Mouse (Mus musculus) limb, embryonic 14.5 days (tissue): ENCODE data around the gene Pole4. TPM values are rescaled to one million over a fixed set of nuclear protein-coding genes. Genes with fewer than 3 reads are reported as not detected.
"Not testable (repeated sequence)": the region's sequence is repeated elsewhere in the genome, so short reads cannot be mapped to it uniquely, and the experiment has no call there.

Experiments
- ATAC-seq: fragments of 200-750 bp; cut with Nextera tagmentation; 2 replicates; pipeline ENCODE4 v1.8.0; 2017; ENCODE audit warnings: low read depth, moderate number of reproducible peaks, moderate TSS enrichment; ENCODE audit not compliant: low FRiP score
- DNase-seq: peaks from one replicate; pipeline ENCODE4 v3.0.0-alpha.2; 2015; ENCODE audit warnings: low spot score
- H3K27ac ChIP-seq: fragments of 300-500 bp; sonication (generic); replicated peaks from 2 replicates; pipeline ENCODE4 v1.5.1; 2014; ENCODE audit warnings: low read depth, mild to moderate bottlenecking, low read length, moderate library complexity, mixed read lengths
- H3K27me3 ChIP-seq: fragments of 300-500 bp; sonication (generic); 2 replicates; pipeline ENCODE4 v1.6.1; 2014; ENCODE audit warnings: low read length, mixed read lengths; ENCODE audit not compliant: control insufficient read depth, insufficient read depth
- H3K36me3 ChIP-seq: fragments of 300-500 bp; sonication (generic); 2 replicates; pipeline ENCODE4 v1.6.1; 2014; ENCODE audit warnings: mild to moderate bottlenecking, low read length, moderate library complexity, mixed read lengths; ENCODE audit not compliant: control insufficient read depth, insufficient read depth
- H3K4me1 ChIP-seq: fragments of 300-500 bp; sonication (generic); 2 replicates; pipeline ENCODE4 v1.6.1; 2014; ENCODE audit warnings: antibody characterized with exemption, low read length, mixed read lengths; ENCODE audit not compliant: control insufficient read depth, insufficient read depth
- H3K4me2 ChIP-seq: fragments of 300-500 bp; sonication (generic); replicated peaks from 2 replicates; pipeline ENCODE4 v1.6.1; 2014; ENCODE audit warnings: low read depth, mild to moderate bottlenecking, low read length, moderate library complexity; ENCODE audit not compliant: severe bottlenecking
- H3K4me3 ChIP-seq: fragments of 300-500 bp; sonication (generic); replicated peaks from 2 replicates; pipeline ENCODE4 v1.5.1; 2014; ENCODE audit warnings: low read length
- H3K9ac ChIP-seq: fragments of 300-500 bp; sonication (generic); 2 replicates; pipeline ENCODE4 v1.6.1; 2014; ENCODE audit warnings: mild to moderate bottlenecking, low read depth, low read length, moderate library complexity; ENCODE audit not compliant: severe bottlenecking
- H3K9me3 ChIP-seq: fragments of 300-500 bp; sonication (generic); 2 replicates; pipeline ENCODE4 v1.6.1; 2016; ENCODE audit warnings: low read length; ENCODE audit not compliant: control insufficient read depth
- POLR2A ChIP-seq: fragments of 200-500 bp; IDR thresholded peaks from 2 replicates; pipeline ENCODE4 v1.8.0; 2012; ENCODE audit warnings: inconsistent platforms, mild to moderate bottlenecking, moderate library complexity, borderline replicate concordance; ENCODE audit not compliant: insufficient read depth, insufficient read length; ENCODE audit errors: extremely low read depth
- WGBS: fragments of 180-500 bp; shearing (Covaris S2); extraction: QIAGEN DNeasy Blood & Tissue Kit; methylation state at CpG from one replicate; pipeline ENCODE4 v1.1.7; 2014; 5-methylcytosine and 5-hydroxymethylcytosine counted together
- polyA plus RNA-seq, 2 experiments: library from polyadenylated mRNA; depleted of rRNA in 1 of 2; stranded (reverse) in 1 of 2; unstranded in 1 of 2; fragments of >200 nt; fragmentation: Nextera tagmentation in 1 of 2; extraction: Ambion mirVana in 1 of 2; gene quantifications; 2 replicates each; pipeline versions ENCODE4 v1.2.1 to v1.2.3; 2012 to 2014

Gene Pole4
- polyA plus RNA-seq, 2 experiments, result 41.8 to 97.2 TPM

DNA sequence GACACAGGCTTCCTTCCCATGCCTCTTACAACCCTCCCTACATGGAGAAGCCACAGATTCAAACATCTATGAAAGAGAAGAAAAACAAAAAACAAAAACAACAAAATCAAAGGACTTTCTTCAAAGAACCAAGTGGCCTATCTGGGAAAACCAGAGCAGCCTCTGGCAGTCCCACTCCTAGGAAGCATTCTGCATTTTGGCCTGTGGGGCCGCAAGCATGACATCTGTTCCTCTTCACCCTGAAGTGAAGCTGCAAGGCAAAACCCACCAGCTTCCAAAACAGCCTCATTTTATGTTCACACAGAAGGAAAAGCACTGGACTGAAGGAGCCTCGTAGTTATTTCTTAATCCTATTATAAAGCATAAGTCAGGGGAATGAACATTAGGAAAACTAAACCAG is 56.1 kb downstream of the Pole4 start:
- Histone ChIP-seq H3K9me3 (no peaks in the 10 kb centered on the region), H3K4me2 (no peak overlapping the region), H3K9ac (no peak overlapping the region), H3K36me3 (peaks cover 17% of the 10 kb centered on the region), H3K27ac (no peak overlapping the region), H3K27me3 (no peaks in the 10 kb centered on the region), H3K4me1 (0 out of 2 replicates have a peak, but pooled peaks cover 4% of the 10 kb centered on the region), H3K4me3 (no peak overlapping the region)
- WGBS, result 63% methylated on average over 2 of the region's 2 CpGs
- TF ChIP-seq POLR2A, result no peak
- DNase-seq (no peak), ATAC-seq (no peak)

DNA sequence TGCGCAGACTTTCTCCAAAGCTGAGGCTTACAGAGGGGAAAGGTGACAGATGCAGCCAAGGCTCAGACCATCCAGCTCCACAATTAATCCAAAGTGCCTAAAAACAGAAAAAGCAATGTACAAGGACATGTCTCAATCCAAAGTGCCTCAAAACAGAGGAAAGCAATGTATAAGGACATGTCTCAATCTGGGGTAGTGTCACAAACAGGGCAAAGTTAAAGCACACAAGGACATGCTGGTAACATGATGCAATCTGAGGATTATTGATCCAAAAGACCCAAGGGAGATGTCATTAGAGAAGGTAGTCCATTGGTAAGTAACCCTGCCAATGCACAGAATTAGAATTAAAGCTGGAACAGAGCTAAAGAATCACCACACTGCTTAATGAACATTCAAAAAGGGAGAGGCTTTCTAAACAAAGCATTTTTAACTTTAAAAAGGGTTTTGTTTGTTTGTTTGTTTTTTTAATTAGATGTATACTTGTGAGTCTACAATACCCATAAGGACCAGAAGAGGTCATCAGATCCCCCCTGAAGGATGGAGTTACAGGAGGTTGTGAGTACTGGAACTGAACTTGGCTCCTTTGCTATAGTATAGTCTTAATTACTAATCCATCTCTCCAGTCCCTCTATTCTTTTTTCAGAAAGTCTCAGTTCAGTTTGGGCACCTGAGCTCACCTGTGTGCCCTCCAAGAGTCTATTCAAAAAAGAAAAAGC is 57.1 kb downstream of the Pole4 start:
- ATAC-seq, result no peak
- Histone ChIP-seq H3K4me3 (no peak overlapping the region), H3K27ac (no peak overlapping the region), H3K27me3 (no peaks in the 10 kb centered on the region), H3K9ac (no peak overlapping the region), H3K4me2 (no peak overlapping the region), H3K4me1 (0 out of 2 replicates have a peak, but pooled peaks cover 4% of the 10 kb centered on the region), H3K36me3 (peaks cover 17% of the 10 kb centered on the region), H3K9me3 (no peaks in the 10 kb centered on the region)
- DNase-seq, result no peak
- no peak for TF ChIP-seq POLR2A
- 97% methylated on average over 1 of the region's 1 CpGs for WGBS

DNA sequence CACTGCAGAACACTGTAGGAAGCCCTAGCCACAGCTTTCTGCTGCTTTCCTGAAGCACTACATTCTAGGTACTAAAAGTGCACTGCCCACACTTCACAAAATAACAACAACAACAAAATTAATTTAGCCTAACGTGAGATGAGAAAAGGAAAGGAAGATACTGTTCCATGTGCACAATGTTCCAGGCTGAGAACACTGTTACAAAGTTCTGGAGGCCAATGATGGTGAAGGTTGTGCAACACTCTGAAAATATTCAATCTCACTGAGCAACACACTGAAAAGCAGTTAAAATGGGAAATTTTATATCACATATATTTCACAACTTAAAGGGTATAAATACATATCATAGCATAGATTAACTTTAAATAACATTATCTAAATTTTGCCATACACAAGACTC is 58.2 kb downstream of the Pole4 start:
- 86% methylated on average over 1 of the region's 1 CpGs for WGBS
- H3K9me3 ChIP-seq, result no peaks in the 10 kb centered on the region
- no peak for DNase-seq
- ATAC-seq, result no peak
- H3K4me3 ChIP-seq, result no peak overlapping the region
- no peak overlapping the region for H3K27ac ChIP-seq
- no peaks in the 10 kb centered on the region for H3K27me3 ChIP-seq
- no peak overlapping the region for H3K9ac ChIP-seq
- TF ChIP-seq POLR2A, result no peak
- H3K4me1 ChIP-seq, result 0 out of 2 replicates have a peak, but pooled peaks cover 2% of the 10 kb centered on the region
- no peak overlapping the region for H3K4me2 ChIP-seq
- H3K36me3 ChIP-seq, result peaks cover 17% of the 10 kb centered on the region

DNA sequence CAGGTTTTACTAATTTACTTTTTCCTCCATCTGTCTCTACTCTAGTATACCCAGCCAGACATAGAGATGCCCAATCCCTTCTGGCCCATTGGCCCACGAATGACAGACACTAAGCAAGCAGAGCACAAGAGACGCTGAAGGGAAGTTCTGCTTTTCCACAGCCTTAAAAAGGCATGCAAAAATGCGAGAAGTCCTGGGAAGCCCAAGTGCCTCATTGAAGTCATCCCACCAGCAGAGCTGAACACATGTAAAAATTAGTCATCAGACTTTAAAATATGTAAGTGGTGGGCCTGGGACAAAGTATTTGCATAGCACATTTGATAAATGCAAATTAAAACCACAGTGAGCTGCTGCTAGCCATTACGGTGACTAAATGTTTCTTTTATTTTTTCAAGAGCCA is 65.1 kb downstream of the Pole4 start:
- 81% methylated on average over 4 of the region's 4 CpGs for WGBS
- ATAC-seq (no peak), DNase-seq (no peak)
- Histone ChIP-seq H3K27ac (no peak overlapping the region), H3K9ac (no peak overlapping the region), H3K36me3 (no peaks in the 10 kb centered on the region), H3K4me2 (no peak overlapping the region), H3K4me3 (no peak overlapping the region), H3K9me3 (no peaks in the 10 kb centered on the region), H3K27me3 (no peaks in the 10 kb centered on the region), H3K4me1 (no peaks in the 10 kb centered on the region)
- TF ChIP-seq POLR2A, result no peak

DNA sequence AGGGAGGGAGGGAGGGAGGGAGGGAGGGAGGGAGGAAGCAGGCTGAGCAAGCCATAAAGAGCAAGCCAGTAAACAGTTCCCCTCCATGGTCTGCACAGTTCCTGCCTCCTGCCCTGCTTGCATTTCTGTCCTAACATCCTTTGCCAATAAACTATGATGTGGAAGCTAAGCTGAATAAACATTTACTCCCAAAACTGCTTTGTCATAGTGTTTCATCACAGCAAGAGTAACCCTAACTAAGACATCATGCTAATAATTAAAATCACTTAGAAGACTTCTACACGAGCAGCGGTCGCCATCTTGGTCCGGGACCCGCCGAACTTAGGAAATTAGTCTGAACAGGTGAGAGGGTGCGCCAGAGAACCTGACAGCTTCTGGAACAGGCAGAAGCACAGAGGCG is 79.8 kb downstream of the Pole4 start:
- not testable (repeated sequence) for H3K27me3 ChIP-seq, H3K9ac ChIP-seq, H3K36me3 ChIP-seq, H3K9me3 ChIP-seq, H3K4me2 ChIP-seq, H3K4me3 ChIP-seq, DNase-seq, ATAC-seq, H3K4me1 ChIP-seq, H3K27ac ChIP-seq
- 98% methylated on average over 6 of the region's 8 CpGs for WGBS
